Comparison of ENCODE assay signal across 8 mouse cellular contexts in the genomic region with DNA sequence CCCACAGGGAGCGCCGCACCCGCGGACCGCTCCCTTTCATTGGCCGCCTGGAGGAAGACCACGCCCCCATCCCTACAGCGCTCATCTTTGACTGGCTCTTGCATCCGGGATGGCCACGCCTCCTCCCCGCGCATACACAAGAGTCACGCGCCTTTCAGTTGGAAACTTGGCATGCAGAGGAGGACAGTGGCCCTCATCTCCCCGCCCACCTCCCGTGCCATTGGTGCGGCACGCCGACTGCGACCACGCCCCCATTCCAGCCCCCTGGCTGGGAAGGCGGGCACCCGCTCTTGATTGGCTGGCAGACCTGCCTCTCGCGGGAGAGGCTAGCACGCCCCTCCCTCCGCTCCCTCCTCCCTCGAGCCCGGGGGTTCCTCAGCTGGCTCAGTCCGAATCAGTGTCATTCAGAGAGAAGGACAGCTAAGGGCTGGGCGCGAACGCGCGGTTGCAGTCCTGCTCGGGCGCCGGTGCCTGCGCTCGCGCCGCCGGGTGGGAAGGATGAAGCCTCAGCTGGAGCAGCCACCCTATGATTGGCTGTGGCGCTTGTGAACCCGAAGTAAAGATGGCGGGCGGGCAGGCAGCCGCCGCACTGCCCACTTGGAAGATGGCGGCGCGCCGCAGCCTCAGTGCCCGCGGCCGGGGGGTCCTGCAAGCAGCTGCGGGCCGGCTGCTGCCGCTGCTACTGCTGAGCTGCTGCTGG. TPM values are rescaled to one million over a fixed set of nuclear protein-coding genes. Genes with fewer than 3 reads are reported as not detected.
DNase-seq lines count a peak whose midpoint lies in the region; ATAC-seq lines count a peak whose summit lies in the region.

A gene (plus strand): TSS at position 350 of the 700 bp plus-strand sequence.

- H3K9me3 ChIP-seq in hindbrain, embryonic 15.5 days, result no peaks in the 10 kb centered on the region

- no peaks in the 10 kb centered on the region for H3K36me3 ChIP-seq in hindbrain, embryonic 15.5 days

- peak within 1 kb of the TSS; percentile 98 for H3K4me2 ChIP-seq in hindbrain, embryonic 15.5 days

- under 1% methylated on average over 59 of the region's 59 CpGs for WGBS in hindbrain, embryonic 15.5 days

- peaks cover 36% of the 10 kb centered on the region for H3K4me1 ChIP-seq in hindbrain, embryonic 15.5 days (replicated peaks)

- peak; percentile 98 for ATAC-seq in hindbrain, embryonic 15.5 days (ENCODE audit: low FRiP score, low read depth)

- H3K27ac ChIP-seq in hindbrain, embryonic 15.5 days (replicated peaks), result peak within 1 kb of the TSS; percentile 91

- DNase-seq in T-cell, adult 2 months (ENCODE audit: low spot score), result peak; percentile 100
- DNase-seq in cerebellum, postnatal 36 days, result peak; percentile 99 to 100
- peak; percentile 100 for DNase-seq in frontal cortex, postnatal 36 days (ENCODE audit: low spot score in 2 of 2)
- DNase-seq in left cerebral cortex, adult 11 months (ENCODE audit: low spot score), result peak; percentile 100
- peak; percentile 100 for DNase-seq in lung, postnatal 4 days
- peak; percentile 98 for DNase-seq in retina, postnatal 7 days (ENCODE audit: low read depth, low spot score)
- peak; percentile 99 for DNase-seq in urinary bladder, adult 2 months (ENCODE audit: low spot score)

- H3K4me3 ChIP-seq in hindbrain, embryonic 15.5 days, result peak within 1 kb of the TSS; percentile 86

- peak within 1 kb of the TSS; percentile 73 for H3K9ac ChIP-seq in hindbrain, embryonic 15.5 days

- H3K27me3 ChIP-seq in hindbrain, embryonic 15.5 days, result 0 out of 2 replicates have a peak, but pooled peaks cover 2% of the 10 kb centered on the region

RNA-seq across cellular contexts. Expression of the gene that starts here (rescaled TPM):
- 8.6 and 9.4 TPM in 2 replicates for polyA plus RNA-seq in hindbrain, embryonic 15.5 days (2015; fragmentation: Nextera tagmentation; extraction: Ambion mirVana)
- polyA plus RNA-seq in urinary bladder, adult 2 months (2012; rRNA removed), result 11.6 and 11.9 TPM in 2 replicates

Comparison
In these comparisons a context has a peak if more than half of its experiments do, and no peak if none do; other contexts are left out.
1. Peak in every context shown above with its lines: DNase-seq, ATAC-seq, H3K4me3 ChIP-seq and H3K27ac ChIP-seq.